Mouse (Mus musculus) forebrain, embryonic 11.5 days (tissue): ENCODE measurements around the gene Ran. TPM values are rescaled to one million over a fixed set of nuclear protein-coding genes. Genes with fewer than 3 reads are reported as not detected.

Experiments used
- ATAC-seq: fragments of 200-750 bp; cut with Nextera tagmentation; replicated peaks from 2 replicates; pipeline ENCODE4 v1.8.0; 2017; ENCODE audit warnings: moderate TSS enrichment; ENCODE audit not compliant: low FRiP score
- DNase-seq: peaks from one replicate; pipeline ENCODE4 v3.0.0-alpha.2; 2017; ENCODE audit warnings: low spot score
- H3K27ac ChIP-seq: fragments of 300-500 bp; sonication (generic); 2 replicates; pipeline ENCODE4 v1.5.1; 2014; ENCODE audit warnings: low read depth, low read length
- H3K27me3 ChIP-seq: fragments of 300-500 bp; sonication (generic); 2 replicates; pipeline ENCODE4 v1.6.1; 2014; ENCODE audit warnings: mild to moderate bottlenecking, low read length, mixed read lengths; ENCODE audit not compliant: control insufficient read depth, insufficient read depth
- H3K36me3 ChIP-seq: fragments of 300-500 bp; sonication (generic); 2 replicates; pipeline ENCODE4 v1.6.1; 2014; ENCODE audit warnings: mild to moderate bottlenecking, low read length, moderate library complexity, mixed read lengths; ENCODE audit not compliant: control insufficient read depth, insufficient read depth
- H3K4me1 ChIP-seq: fragments of 300-500 bp; sonication (generic); replicated peaks from 2 replicates; pipeline ENCODE4 v1.6.1; 2014; ENCODE audit warnings: low read length, mixed read lengths; ENCODE audit not compliant: control insufficient read depth, insufficient read depth
- H3K4me2 ChIP-seq: fragments of 300-500 bp; sonication (generic); 2 replicates; pipeline ENCODE4 v1.6.1; 2014; ENCODE audit warnings: low read depth, mild to moderate bottlenecking, low read length, moderate library complexity, mixed read lengths; ENCODE audit not compliant: severe bottlenecking
- H3K4me3 ChIP-seq: fragments of 300-500 bp; sonication (generic); 2 replicates; pipeline ENCODE4 v1.5.1; 2014; ENCODE audit warnings: low read depth, low read length
- H3K9ac ChIP-seq: fragments of 300-500 bp; sonication (generic); 2 replicates; pipeline ENCODE4 v1.6.1; 2014; ENCODE audit warnings: low read length
- H3K9me3 ChIP-seq: fragments of 300-500 bp; sonication (generic); 2 replicates; pipeline ENCODE4 v1.6.1; 2016; ENCODE audit warnings: low read length, mixed read lengths; ENCODE audit not compliant: control insufficient read depth
- WGBS: fragments of 180-500 bp; shearing (Covaris S2); extraction: QIAGEN DNeasy Blood & Tissue Kit; methylation state at CpG from one replicate; pipeline ENCODE4 v1.1.7; 2014; 5-methylcytosine and 5-hydroxymethylcytosine counted together
- polyA plus RNA-seq: library from polyadenylated mRNA; unstranded; fragments of >200 nt; fragmentation: Nextera tagmentation; extraction: Ambion mirVana; gene quantifications from 2 replicates; pipeline ENCODE4 v1.2.1, GENCODE M21; 2014

The Ran gene
- polyA plus RNA-seq, 1 experiment from 2014 or later: 917 TPM

DNA sequence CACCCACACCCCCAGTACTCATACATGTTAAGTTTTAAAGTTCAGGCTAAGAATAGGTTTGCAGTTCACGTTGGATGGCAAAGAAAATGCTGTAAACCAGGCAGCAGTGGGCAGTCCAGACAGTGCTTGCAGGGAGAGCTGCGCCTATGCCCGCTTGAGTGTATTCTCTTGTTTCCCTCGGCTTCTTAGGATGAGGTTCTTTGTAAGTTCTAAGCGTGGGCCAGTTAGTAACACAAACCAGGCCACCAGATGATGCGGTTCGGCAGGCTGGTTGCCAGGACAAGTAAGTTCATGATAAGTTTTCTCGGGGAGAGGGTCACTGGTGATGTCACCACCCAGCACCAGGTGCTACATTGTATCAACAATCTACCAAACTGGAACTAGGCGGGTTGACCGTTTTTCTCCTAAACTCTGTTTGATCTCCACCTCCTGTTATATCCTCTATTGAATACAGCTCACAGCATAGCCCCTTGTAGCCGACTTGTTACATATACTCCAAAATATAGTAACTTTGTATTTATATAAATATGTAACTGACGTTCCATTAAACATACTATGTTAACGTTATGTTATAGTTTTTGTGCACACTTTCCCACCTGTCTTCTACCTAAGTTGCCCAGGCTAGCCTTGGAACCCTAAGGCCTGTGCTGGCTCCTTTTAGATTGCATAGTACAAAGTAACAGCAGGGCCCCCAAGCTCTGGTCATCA, 933 bp upstream of the Ran start:
- no peaks in the 10 kb centered on the region for H3K27me3 ChIP-seq
- H3K9ac ChIP-seq: peak overlapping the region; percentile 93
- H3K4me1 ChIP-seq: peaks cover 2% of the 10 kb centered on the region; the same call in 1 of the 2 replicates
- no peaks in the 10 kb centered on the region; the same call in 1 of the 2 replicates for H3K36me3 ChIP-seq
- ATAC-seq (0 out of 2 replicates have a peak, but pooled peaks have one; percentile 1), DNase-seq (peak; percentile 56)
- H3K9me3 ChIP-seq: no peaks in the 10 kb centered on the region
- WGBS: 87% methylated on average over 13 of the region's 13 CpGs
- peak overlapping the region; percentile 97 for H3K27ac ChIP-seq
- H3K4me2 ChIP-seq: peak overlapping the region; percentile 61
- peak overlapping the region; percentile 93 for H3K4me3 ChIP-seq

DNA sequence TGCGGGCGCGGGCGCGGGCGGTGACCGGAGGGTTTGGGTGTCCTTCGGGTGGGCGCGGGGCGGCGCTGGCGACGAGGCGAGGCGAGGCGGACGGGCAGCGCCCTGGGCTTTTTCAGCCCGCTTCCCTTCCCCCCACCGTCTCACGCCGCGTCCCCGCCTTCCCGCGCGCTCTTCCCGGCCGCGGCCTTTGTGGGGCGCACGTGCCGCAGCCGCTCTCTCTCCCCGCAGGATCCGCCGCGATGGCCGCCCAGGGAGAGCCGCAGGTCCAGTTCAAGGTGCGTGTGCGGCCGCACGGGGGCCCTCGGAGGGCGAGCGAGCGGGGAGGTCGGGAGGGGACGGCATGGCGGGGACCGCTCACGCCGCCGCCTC, 415 bp downstream of the Ran start:
- Histone ChIP-seq H3K27me3 (no peaks in the 10 kb centered on the region), H3K9me3 (no peaks in the 10 kb centered on the region), H3K27ac (peak overlapping the region; percentile 97), H3K4me3 (peak overlapping the region; percentile 93), H3K4me1 (peaks cover 2% of the 10 kb centered on the region; the same call in 1 of the 2 replicates), H3K4me2 (peak overlapping the region; percentile 81), H3K36me3 (peaks cover 2% of the 10 kb centered on the region; the same call in 1 of the 2 replicates), H3K9ac (peak overlapping the region; percentile 99)
- peak; percentile 61 for ATAC-seq
- no peak for DNase-seq
- under 1% methylated on average over 39 of the region's 56 CpGs for WGBS

- Histone ChIP-seq H3K4me1 (peaks cover 2% of the 10 kb centered on the region; the same call in 1 of the 2 replicates), H3K9me3 (no peaks in the 10 kb centered on the region), H3K9ac (peak overlapping the region; percentile 99), H3K36me3 (peaks cover 2% of the 10 kb centered on the region; the same call in 1 of the 2 replicates), H3K4me3 (peak overlapping the region; percentile 93), H3K4me2 (peak overlapping the region; percentile 81), H3K27ac (peak overlapping the region; percentile 97), H3K27me3 (no peaks in the 10 kb centered on the region)
- WGBS: 9% methylated on average over 28 of the region's 28 CpGs
- DNase-seq: no peak
- peak; percentile 21; the same call in 1 of the 2 replicates for ATAC-seq
Measured at GRCm38 (mm10) chr5:129020731-129021130, 862 bp downstream of the Ran start.

- DNase-seq (peak; percentile 60), ATAC-seq (no peak)
- no peaks in the 10 kb centered on the region; the same call in 1 of the 2 replicates for H3K4me1 ChIP-seq
- peaks cover 6% of the 10 kb centered on the region; the same call in 1 of the 2 replicates for H3K36me3 ChIP-seq
- no peak overlapping the region for H3K9ac ChIP-seq
- 56% methylated on average over 2 of the region's 2 CpGs for WGBS
- H3K27me3 ChIP-seq: no peaks in the 10 kb centered on the region
- H3K9me3 ChIP-seq: no peaks in the 10 kb centered on the region
- H3K4me2 ChIP-seq: no peak overlapping the region
- H3K4me3 ChIP-seq: no peak overlapping the region
- H3K27ac ChIP-seq: no peak overlapping the region
Measured at GRCm38 (mm10) chr5:129025048-129025447, 5.2 kb downstream of the Ran start.

GRCm38 (mm10) chr5:129025725-129026124, 5.9 kb downstream of the Ran start:
- H3K36me3 ChIP-seq: peaks cover 6% of the 10 kb centered on the region; the same call in 1 of the 2 replicates
- ATAC-seq: no peak
- no peaks in the 10 kb centered on the region; the same call in 1 of the 2 replicates for H3K4me1 ChIP-seq
- no peaks in the 10 kb centered on the region for H3K9me3 ChIP-seq
- no peaks in the 10 kb centered on the region for H3K27me3 ChIP-seq
- no peak overlapping the region for H3K4me3 ChIP-seq
- WGBS: 92% methylated on average over 2 of the region's 2 CpGs
- no peak overlapping the region for H3K9ac ChIP-seq
- DNase-seq: no peak
- no peak overlapping the region for H3K27ac ChIP-seq
- no peak overlapping the region for H3K4me2 ChIP-seq

GRCm38 (mm10) chr5:129026171-129026570, 6.3 kb downstream of the Ran start:
- WGBS: 89% methylated on average over 3 of the region's 3 CpGs
- no peak overlapping the region for H3K9ac ChIP-seq
- H3K27me3 ChIP-seq: no peaks in the 10 kb centered on the region
- no peaks in the 10 kb centered on the region; the same call in 1 of the 2 replicates for H3K4me1 ChIP-seq
- no peak overlapping the region for H3K27ac ChIP-seq
- no peak for DNase-seq
- H3K36me3 ChIP-seq: peaks cover 6% of the 10 kb centered on the region; the same call in 1 of the 2 replicates
- no peak overlapping the region for H3K4me3 ChIP-seq
- H3K9me3 ChIP-seq: no peaks in the 10 kb centered on the region
- ATAC-seq: no peak
- H3K4me2 ChIP-seq: no peak overlapping the region

DNA sequence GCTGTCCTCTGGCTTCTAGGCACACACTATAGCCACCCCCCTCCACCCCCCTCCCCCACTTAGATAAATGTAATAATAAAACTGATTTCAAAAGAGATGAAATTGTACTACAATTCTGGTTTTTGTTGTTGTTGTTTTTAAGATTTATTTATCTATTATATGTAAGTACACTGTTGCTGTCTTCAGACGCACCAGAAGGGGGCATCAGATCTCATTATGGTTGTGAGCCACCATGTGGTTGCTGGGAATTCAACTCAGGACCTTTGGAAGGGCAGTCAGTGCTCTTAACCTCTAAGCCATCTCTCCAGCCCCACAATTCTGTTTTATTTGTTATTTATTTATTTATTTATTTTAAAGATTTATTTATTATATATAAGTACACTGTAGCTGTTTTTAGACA, 6.8 kb downstream of the Ran start:
- H3K9me3 ChIP-seq: no peaks in the 10 kb centered on the region
- DNase-seq (no peak), ATAC-seq (no peak)
- no peak overlapping the region for H3K4me2 ChIP-seq
- H3K27me3 ChIP-seq: no peaks in the 10 kb centered on the region
- no peak overlapping the region for H3K4me3 ChIP-seq
- H3K4me1 ChIP-seq: no peaks in the 10 kb centered on the region; the same call in 1 of the 2 replicates
- no peak overlapping the region for H3K9ac ChIP-seq
- H3K36me3 ChIP-seq: peaks cover 6% of the 10 kb centered on the region; the same call in 1 of the 2 replicates
- H3K27ac ChIP-seq: no peak overlapping the region
- WGBS: 80% methylated on average over 1 of the region's 1 CpGs

- no peak for ATAC-seq
- Histone ChIP-seq H3K4me1 (no peaks in the 10 kb centered on the region), H3K4me2 (no peak overlapping the region), H3K27me3 (no peaks in the 10 kb centered on the region), H3K4me3 (no peak overlapping the region), H3K9me3 (no peaks in the 10 kb centered on the region; the same call in 1 of the 2 replicates), H3K36me3 (peaks cover 6% of the 10 kb centered on the region; the same call in 1 of the 2 replicates), H3K9ac (no peak overlapping the region), H3K27ac (no peak overlapping the region)
- 68% methylated on average over 5 of the region's 5 CpGs for WGBS
- no peak for DNase-seq
Measured at GRCm38 (mm10) chr5:129029131-129029723, 9.4 kb downstream of the Ran start.
